Mouse (Mus musculus): ENCODE data around the gene Taok3. TPM values are rescaled to one million over a fixed set of nuclear protein-coding genes. Genes with fewer than 3 reads are reported as not detected.

Gene Taok3
- 5.7 and 6.0 TPM in 2 replicates for polyA plus RNA-seq (2012; rRNA removed)

DNA sequence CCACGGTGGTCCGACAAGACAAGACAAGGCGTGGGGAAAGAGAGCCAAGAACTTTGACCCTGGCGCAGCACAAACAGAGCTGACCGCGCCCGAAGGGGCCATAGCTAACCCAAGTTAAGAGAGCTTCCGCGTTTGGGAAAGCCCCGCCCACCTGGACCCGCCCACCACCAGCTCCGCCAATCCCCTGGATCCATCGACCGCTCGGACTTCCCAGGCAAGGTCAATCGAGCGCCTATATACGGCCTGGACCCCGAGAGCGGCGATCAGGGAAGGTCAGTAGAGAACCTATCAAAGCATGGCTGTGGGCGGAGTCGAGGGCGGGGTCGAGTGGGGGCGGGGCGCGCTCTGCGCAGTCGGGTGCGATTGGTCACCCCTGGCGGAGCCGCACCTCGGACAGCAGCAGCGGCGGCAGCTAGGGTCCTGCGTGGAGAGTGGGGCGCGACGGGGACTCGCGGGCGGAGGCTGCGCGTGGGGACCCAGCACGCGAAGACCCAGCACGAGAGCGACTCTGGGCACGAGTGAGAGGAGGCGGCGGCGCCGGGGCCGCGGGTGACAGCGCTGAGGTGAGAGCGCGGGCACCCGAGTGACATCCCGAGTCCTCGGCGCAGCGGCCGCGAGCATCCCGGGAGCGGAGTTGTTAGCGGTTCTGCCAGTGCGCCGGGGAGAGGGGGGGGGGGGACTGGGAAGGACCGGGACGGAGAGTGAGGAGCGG lies at the start of gene Taok3:
Gene Taok3, plus strand, starts transcription at position 353 of the 712 bp plus-strand sequence.
- H3K4me3 ChIP-seq (ENCODE audit: control insufficient read depth, low read depth, low read length): peak within 1 kb of the TSS; percentile 97
- H3K36me3 ChIP-seq (ENCODE audit: control insufficient read depth, insufficient read depth, low read length): no peaks in the 10 kb centered on the region
- peak within 1 kb of the TSS; percentile 76 for H3K27ac ChIP-seq (ENCODE audit: control insufficient read depth, insufficient read depth, low read depth, low read length)
- H3K4me1 ChIP-seq (ENCODE audit: control insufficient read depth, insufficient read depth, low read length): peaks cover 15% of the 10 kb centered on the region
- TF ChIP-seq CTCF (IDR thresholded peaks at IDR 0.05; ENCODE audit: control insufficient read depth, insufficient read depth, insufficient replicate concordance, low read depth, low read length): no peak; the same call in 1 of the 2 replicates
- TF ChIP-seq POLR2A (IDR thresholded peaks at IDR 0.05; ENCODE audit: control insufficient read depth, low read depth, low read length): peak; percentile 87
- H3K27me3 ChIP-seq (ENCODE audit: control insufficient read depth, insufficient read depth, low read length): no peaks in the 10 kb centered on the region

GRCm38 (mm10) chr5:117087718-117088117 lies 32.2 kb upstream of the Taok3 start:
- Histone ChIP-seq H3K4me1 (ENCODE audit: control insufficient read depth, insufficient read depth, low read length) (peaks cover 4% of the 10 kb centered on the region), H3K27ac (ENCODE audit: control insufficient read depth, insufficient read depth, low read depth, low read length) (no peak overlapping the region), H3K4me3 (ENCODE audit: control insufficient read depth, low read depth, low read length) (no peak overlapping the region), H3K36me3 (ENCODE audit: control insufficient read depth, insufficient read depth, low read length) (no peaks in the 10 kb centered on the region; the same call in 1 of the 2 replicates), H3K27me3 (ENCODE audit: control insufficient read depth, insufficient read depth, low read length) (no peaks in the 10 kb centered on the region)
- no peak for TF ChIP-seq CTCF (IDR thresholded peaks at IDR 0.05; ENCODE audit: control insufficient read depth, insufficient read depth, insufficient replicate concordance, low read depth, low read length)

DNA sequence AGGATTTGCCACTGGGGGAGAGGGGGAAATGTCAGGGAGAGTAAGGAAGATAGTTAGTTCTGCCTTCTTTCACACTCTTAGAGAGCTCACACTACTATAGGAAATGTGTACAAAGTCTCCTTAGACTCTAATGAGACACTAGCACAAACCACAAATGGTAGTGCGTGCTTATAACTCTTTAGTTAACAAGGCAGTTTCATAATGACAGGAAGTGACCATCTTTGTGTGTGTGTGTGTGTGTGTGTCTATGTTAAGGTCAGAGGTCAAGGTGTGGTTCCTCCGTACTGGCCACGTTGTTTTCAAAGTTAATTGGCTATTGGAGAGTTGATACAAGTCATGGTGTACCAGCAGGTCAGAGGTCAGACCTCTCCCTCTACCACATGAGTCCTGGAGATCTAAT lies 30.8 kb upstream of the Taok3 start:
- H3K27me3 ChIP-seq (ENCODE audit: control insufficient read depth, insufficient read depth, low read length): no peaks in the 10 kb centered on the region
- H3K4me1 ChIP-seq (ENCODE audit: control insufficient read depth, insufficient read depth, low read length): peaks cover 4% of the 10 kb centered on the region
- TF ChIP-seq POLR2A (IDR thresholded peaks at IDR 0.05; ENCODE audit: control insufficient read depth, low read depth, low read length): no peak
- TF ChIP-seq CTCF (IDR thresholded peaks at IDR 0.05; ENCODE audit: control insufficient read depth, insufficient read depth, insufficient replicate concordance, low read depth, low read length): no peak
- H3K36me3 ChIP-seq (ENCODE audit: control insufficient read depth, insufficient read depth, low read length): no peaks in the 10 kb centered on the region; the same call in none of the 2 replicates
- no peak overlapping the region for H3K4me3 ChIP-seq (ENCODE audit: control insufficient read depth, low read depth, low read length)
- H3K27ac ChIP-seq (ENCODE audit: control insufficient read depth, insufficient read depth, low read depth, low read length): no peak overlapping the region

DNA sequence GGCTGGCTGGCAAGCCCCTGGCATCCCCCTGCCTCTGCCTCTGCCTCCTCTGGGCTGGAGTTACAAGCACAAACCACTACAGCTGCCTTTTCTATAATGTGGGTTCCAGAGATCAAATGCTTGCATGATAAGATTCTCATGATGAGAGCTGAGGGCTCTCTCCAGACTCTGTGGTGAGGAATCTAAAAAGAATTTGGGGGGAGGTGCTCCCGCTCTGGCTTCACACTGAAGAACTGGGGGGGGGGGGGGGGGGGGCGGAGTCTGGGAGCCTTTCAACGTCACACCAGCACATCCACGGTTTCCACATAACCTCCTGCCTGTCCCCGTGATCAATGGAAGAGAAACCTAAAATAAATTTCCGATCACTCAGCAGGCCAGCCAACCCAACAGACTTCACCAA lies 30.1 kb upstream of the Taok3 start:
- Histone ChIP-seq H3K27me3 (ENCODE audit: control insufficient read depth, insufficient read depth, low read length) (no peaks in the 10 kb centered on the region), H3K27ac (ENCODE audit: control insufficient read depth, insufficient read depth, low read depth, low read length) (no peak overlapping the region), H3K4me3 (ENCODE audit: control insufficient read depth, low read depth, low read length) (no peak overlapping the region), H3K36me3 (ENCODE audit: control insufficient read depth, insufficient read depth, low read length) (no peaks in the 10 kb centered on the region; the same call in none of the 2 replicates), H3K4me1 (ENCODE audit: control insufficient read depth, insufficient read depth, low read length) (peaks cover 4% of the 10 kb centered on the region)
- TF ChIP-seq CTCF (IDR thresholded peaks at IDR 0.05; ENCODE audit: control insufficient read depth, insufficient read depth, insufficient replicate concordance, low read depth, low read length): no peak
- no peak for TF ChIP-seq POLR2A (IDR thresholded peaks at IDR 0.05; ENCODE audit: control insufficient read depth, low read depth, low read length)

- Histone ChIP-seq H3K27ac (ENCODE audit: control insufficient read depth, insufficient read depth, low read depth, low read length) (no peak overlapping the region), H3K36me3 (ENCODE audit: control insufficient read depth, insufficient read depth, low read length) (no peaks in the 10 kb centered on the region; the same call in none of the 2 replicates), H3K4me3 (ENCODE audit: control insufficient read depth, low read depth, low read length) (no peak overlapping the region), H3K27me3 (ENCODE audit: control insufficient read depth, insufficient read depth, low read length) (no peaks in the 10 kb centered on the region), H3K4me1 (ENCODE audit: control insufficient read depth, insufficient read depth, low read length) (peaks cover 2% of the 10 kb centered on the region; the same call in 1 of the 2 replicates)
- TF ChIP-seq CTCF (IDR thresholded peaks at IDR 0.05; ENCODE audit: control insufficient read depth, insufficient read depth, insufficient replicate concordance, low read depth, low read length): peak; percentile 70; the same call in 1 of the 2 replicates
- no peak for TF ChIP-seq POLR2A (IDR thresholded peaks at IDR 0.05; ENCODE audit: control insufficient read depth, low read depth, low read length)
Measured at GRCm38 (mm10) chr5:117094431-117094830, 25.5 kb upstream of the Taok3 start.

DNA sequence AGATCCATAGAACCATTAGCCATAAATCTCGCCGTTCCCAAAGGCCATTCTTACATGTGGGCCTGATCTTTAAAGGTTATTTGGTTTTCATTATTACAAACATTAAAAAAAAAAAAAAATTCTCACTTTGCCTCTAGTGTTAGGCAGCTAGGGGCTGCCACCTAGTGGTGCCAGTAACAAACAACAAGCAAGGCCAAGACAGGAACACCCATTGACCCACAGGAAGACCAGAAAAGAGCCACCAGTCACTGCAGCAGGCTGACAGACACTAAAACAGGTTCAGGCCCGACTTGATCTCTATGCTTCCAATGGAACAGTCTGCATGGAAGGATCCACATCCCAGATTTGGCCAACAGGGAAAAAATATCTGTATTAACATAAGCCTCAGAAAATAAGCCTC lies 23.2 kb upstream of the Taok3 start:
- Histone ChIP-seq H3K4me1 (ENCODE audit: control insufficient read depth, insufficient read depth, low read length) (no peaks in the 10 kb centered on the region), H3K4me3 (ENCODE audit: control insufficient read depth, low read depth, low read length) (no peak overlapping the region), H3K27ac (ENCODE audit: control insufficient read depth, insufficient read depth, low read depth, low read length) (no peak overlapping the region), H3K36me3 (ENCODE audit: control insufficient read depth, insufficient read depth, low read length) (no peaks in the 10 kb centered on the region; the same call in none of the 2 replicates), H3K27me3 (ENCODE audit: control insufficient read depth, insufficient read depth, low read length) (no peaks in the 10 kb centered on the region)
- TF ChIP-seq CTCF (IDR thresholded peaks at IDR 0.05; ENCODE audit: control insufficient read depth, insufficient read depth, insufficient replicate concordance, low read depth, low read length): peak; percentile 44; the same call in 1 of the 2 replicates
- no peak for TF ChIP-seq POLR2A (IDR thresholded peaks at IDR 0.05; ENCODE audit: control insufficient read depth, low read depth, low read length)

DNA sequence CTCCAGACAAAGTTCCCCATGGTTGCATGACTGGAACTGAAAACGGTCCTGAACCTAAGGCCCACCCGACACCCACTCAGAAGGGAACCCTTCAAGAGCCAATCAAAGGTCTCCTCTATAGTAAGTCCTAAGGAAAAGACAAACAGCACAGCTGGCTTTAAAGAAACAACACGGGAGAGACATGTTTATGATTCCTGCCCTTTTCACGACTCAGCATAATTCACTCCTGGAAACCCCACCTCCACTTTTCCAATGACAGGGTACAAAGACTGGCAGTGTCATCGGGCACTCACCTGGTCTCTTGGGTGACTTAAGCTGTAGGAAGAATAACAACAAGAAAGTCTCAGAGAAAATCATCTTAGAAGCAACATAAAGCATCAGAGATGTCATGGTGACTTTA lies 20.9 kb upstream of the Taok3 start:
- Histone ChIP-seq H3K4me1 (ENCODE audit: control insufficient read depth, insufficient read depth, low read length) (no peaks in the 10 kb centered on the region), H3K36me3 (ENCODE audit: control insufficient read depth, insufficient read depth, low read length) (no peaks in the 10 kb centered on the region), H3K27ac (ENCODE audit: control insufficient read depth, insufficient read depth, low read depth, low read length) (no peak overlapping the region), H3K4me3 (ENCODE audit: control insufficient read depth, low read depth, low read length) (no peak overlapping the region), H3K27me3 (ENCODE audit: control insufficient read depth, insufficient read depth, low read length) (no peaks in the 10 kb centered on the region)
- TF ChIP-seq CTCF (IDR thresholded peaks at IDR 0.05; ENCODE audit: control insufficient read depth, insufficient read depth, insufficient replicate concordance, low read depth, low read length) (no peak), POLR2A (IDR thresholded peaks at IDR 0.05; ENCODE audit: control insufficient read depth, low read depth, low read length) (no peak)
